Comparison of ENCODE assay signal across 31 mouse cellular contexts in genomic region chr5:15024316-15024715, GRCm38 (mm10). TPM values are rescaled to one million over a fixed set of nuclear protein-coding genes. Genes with fewer than 3 reads are reported as not detected.
DNase-seq lines count a peak whose midpoint lies in the region; ATAC-seq and TF ChIP-seq lines count a peak whose summit lies in the region.
"Not testable (repeated sequence)": the region's sequence is repeated elsewhere in the genome, so short reads cannot be mapped to it uniquely, and the experiment has no call there.
"Had no signal": no experiment of that assay in that cellular context is flagged by ENCODE, and none has a peak within 500 bp of the region (broad histone marks: within the 10 kb centered on the region; RNA-seq: fewer than 3 reads in every experiment).

No protein-coding gene starts in this region.

- not testable (repeated sequence) for H3K9me3 ChIP-seq in intestine, postnatal 0 days (ENCODE audit: control insufficient read depth)

- not testable (repeated sequence) for H3K27me3 ChIP-seq in intestine, postnatal 0 days (replicated peaks; ENCODE audit: control insufficient read depth, insufficient read depth, low read length)

- DNase-seq in A20 (ENCODE audit: low read depth, low spot score) (peak; percentile 31), WW6 (ENCODE audit: low read depth, low spot score) (peak; percentile 16), liver (peak; percentile 2)
- peak; percentile 27 for DNase-seq in adrenal gland, postnatal 14 days

- not testable (repeated sequence) for H3K9ac ChIP-seq in intestine, postnatal 0 days (ENCODE audit: low read depth, low read length)

- H3K4me1 ChIP-seq in intestine, postnatal 0 days (replicated peaks; ENCODE audit: control insufficient read depth, insufficient read depth, low read length): not testable (repeated sequence)

- H3K27ac ChIP-seq in intestine, postnatal 0 days (ENCODE audit: low read depth, low read length): not testable (repeated sequence)

- H3K4me3 ChIP-seq in intestine, postnatal 0 days (ENCODE audit: low read depth, low read length): not testable (repeated sequence)

- 88% methylated on average over 1 of the region's 1 CpGs for WGBS in intestine, postnatal 0 days

- not testable (repeated sequence) for H3K36me3 ChIP-seq in intestine, postnatal 0 days (ENCODE audit: control insufficient read depth, insufficient read depth)

- not testable (repeated sequence) for ATAC-seq in intestine, postnatal 0 days

- 0 out of 2 replicates have a peak, but pooled peaks have one; percentile 1 for TF ChIP-seq CTCF in intestine, postnatal 0 days (IDR thresholded peaks at IDR 0.05; ENCODE audit: low read depth)

- H3K4me2 ChIP-seq in intestine, postnatal 0 days (replicated peaks; ENCODE audit: low read depth): not testable (repeated sequence)

RNA-seq across cellular contexts. Expression of gene Gm17019, which starts 8.5 kb away (rescaled TPM):
- not detected in 2 replicates for total RNA-seq in adrenal gland, postnatal 14 days (2021)
- polyA plus RNA-seq in intestine, postnatal 0 days (2015; fragmentation: Nextera tagmentation; extraction: Ambion mirVana): not detected in 2 replicates
- total RNA-seq: adrenal gland, adult 8-10 months; ES-E14; gastrocnemius, adult 18-20 months; gastrocnemius, postnatal 10 days; gastrocnemius, postnatal 36 days; granulocyte monocyte progenitor cell, adult 5-6 weeks; heart, adult 2 months; heart, postnatal 14 days; heart, postnatal 4 days; hindbrain, postnatal 0 days had no signal
- polyA plus RNA-seq: C2C12; CD4-positive, CD25-positive, alpha-beta regulatory T cell, adult 4 months; embryonic facial prominence, embryonic 11.5 days; embryonic facial prominence, embryonic 14.5 days; forebrain, embryonic 10.5 days; forebrain, embryonic 13.5 days; forebrain, embryonic 16.5 days; heart, adult 2 months; heart, embryonic 10.5 days; heart, embryonic 13.5 days; heart, embryonic 16.5 days; hindbrain, embryonic 11.5 days; hindbrain, embryonic 14.5 days; hindbrain, postnatal 0 days; inflammation-experienced regulatory T-cells, adult 6 months; intestine, embryonic 16.5 days; kidney, adult 2 months; Patski had no signal

RNA-seq across cellular contexts. Expression of gene Gm10354, which starts 45.6 kb away (rescaled TPM):
- total RNA-seq in adrenal gland, postnatal 14 days (2021): not detected in 2 replicates
- not detected in 2 replicates for polyA plus RNA-seq in intestine, postnatal 0 days (2015; fragmentation: Nextera tagmentation; extraction: Ambion mirVana)
- total RNA-seq: adrenal gland, adult 8-10 months; ES-E14; gastrocnemius, adult 18-20 months; gastrocnemius, postnatal 10 days; gastrocnemius, postnatal 36 days; granulocyte monocyte progenitor cell, adult 5-6 weeks; heart, adult 2 months; heart, postnatal 14 days; heart, postnatal 4 days; hindbrain, postnatal 0 days had no signal
- polyA plus RNA-seq: CD4-positive, CD25-positive, alpha-beta regulatory T cell, adult 4 months; embryonic facial prominence, embryonic 11.5 days; embryonic facial prominence, embryonic 14.5 days; forebrain, embryonic 10.5 days; forebrain, embryonic 13.5 days; forebrain, embryonic 16.5 days; heart, adult 2 months; heart, embryonic 10.5 days; heart, embryonic 13.5 days; heart, embryonic 16.5 days; hindbrain, embryonic 11.5 days; hindbrain, embryonic 14.5 days; hindbrain, postnatal 0 days; inflammation-experienced regulatory T-cells, adult 6 months; intestine, embryonic 16.5 days; kidney, adult 2 months; Patski had no signal
